Mouse (Mus musculus): Measurements from ENCODE around the gene Mprip. TPM values are rescaled to one million over a fixed set of nuclear protein-coding genes. Genes with fewer than 3 reads are reported as not detected.
A peak's percentile ranks its signal among the peaks of the same experiment; 100 is the strongest.
"Not testable (repeated sequence)": the region's sequence is repeated elsewhere in the genome, so short reads cannot be mapped to it uniquely, and the experiment has no call there.

Mprip gene
- polyA plus RNA-seq, 1 experiment from 2014 or later = 26.6 TPM

DNA sequence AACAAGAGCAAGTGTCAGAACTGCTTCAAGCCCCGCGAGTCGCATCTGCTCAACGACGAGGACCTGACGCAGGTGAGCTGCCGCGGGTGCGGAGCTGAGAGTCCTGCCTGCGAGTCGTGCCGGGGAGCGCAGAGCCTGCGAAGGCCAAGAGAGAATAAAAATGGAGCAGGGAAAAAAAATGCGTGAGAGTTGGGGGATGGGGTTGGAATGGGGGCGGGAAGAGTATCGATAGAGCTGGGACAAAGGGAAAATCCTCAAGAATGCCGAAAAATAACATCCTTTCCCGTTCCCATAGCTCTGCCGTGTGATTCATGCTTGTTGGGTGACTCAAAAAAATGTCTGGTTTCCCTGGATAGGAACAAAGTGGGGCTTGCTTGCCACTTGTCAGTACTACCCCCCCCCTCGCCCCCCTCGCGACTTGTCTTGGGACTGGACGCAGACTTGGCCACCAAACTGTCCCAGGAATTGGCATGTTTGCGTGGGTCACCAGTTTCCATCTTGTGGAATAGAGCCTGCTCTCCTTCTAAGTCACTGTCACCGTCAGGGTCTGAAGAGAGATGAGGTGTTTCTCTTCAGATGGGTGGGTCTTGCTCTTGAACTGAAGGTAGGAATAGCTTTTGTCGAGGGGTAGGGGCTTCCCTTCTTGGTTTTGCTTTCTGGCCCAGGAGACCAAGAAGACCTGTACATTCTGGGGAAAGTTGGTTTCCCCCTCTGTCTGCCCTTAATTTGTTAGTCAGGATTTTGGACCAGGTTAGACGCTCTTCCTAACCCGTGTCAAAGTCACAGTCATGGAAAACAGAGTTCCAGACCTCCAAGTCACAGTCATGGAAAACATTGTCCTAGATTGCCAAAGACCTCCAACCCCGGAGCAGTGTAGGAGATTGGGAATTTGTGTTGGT, 2.0 kb downstream of the Mprip start:
- peak overlapping the region; percentile 66 for H3K4me3 ChIP-seq (ENCODE audit: low read length)
- H3K27me3 ChIP-seq (ENCODE audit: control insufficient read depth, insufficient read depth, low read length) = no peaks in the 10 kb centered on the region
- peak overlapping the region; percentile 85 for H3K27ac ChIP-seq (ENCODE audit: low read length)
- H3K36me3 ChIP-seq (ENCODE audit: control insufficient read depth, insufficient read depth) = no peaks in the 10 kb centered on the region
- H3K9me3 ChIP-seq (replicated peaks; ENCODE audit: control insufficient read depth, low read length) = no peaks in the 10 kb centered on the region
- H3K4me1 ChIP-seq (ENCODE audit: control insufficient read depth, insufficient read depth, low read length) = peaks cover 28% of the 10 kb centered on the region
- peak overlapping the region; percentile 80 for H3K4me2 ChIP-seq (ENCODE audit: low read depth, low read length)
- ATAC-seq (replicated peaks; ENCODE audit: extremely low read depth, insufficient read depth, low FRiP score) = 0 out of 2 replicates have a peak, but pooled peaks have one; percentile 0
- peak overlapping the region; percentile 79 for H3K9ac ChIP-seq (ENCODE audit: low read length)
- WGBS = 3% methylated on average over 30 of the region's 30 CpGs

DNA sequence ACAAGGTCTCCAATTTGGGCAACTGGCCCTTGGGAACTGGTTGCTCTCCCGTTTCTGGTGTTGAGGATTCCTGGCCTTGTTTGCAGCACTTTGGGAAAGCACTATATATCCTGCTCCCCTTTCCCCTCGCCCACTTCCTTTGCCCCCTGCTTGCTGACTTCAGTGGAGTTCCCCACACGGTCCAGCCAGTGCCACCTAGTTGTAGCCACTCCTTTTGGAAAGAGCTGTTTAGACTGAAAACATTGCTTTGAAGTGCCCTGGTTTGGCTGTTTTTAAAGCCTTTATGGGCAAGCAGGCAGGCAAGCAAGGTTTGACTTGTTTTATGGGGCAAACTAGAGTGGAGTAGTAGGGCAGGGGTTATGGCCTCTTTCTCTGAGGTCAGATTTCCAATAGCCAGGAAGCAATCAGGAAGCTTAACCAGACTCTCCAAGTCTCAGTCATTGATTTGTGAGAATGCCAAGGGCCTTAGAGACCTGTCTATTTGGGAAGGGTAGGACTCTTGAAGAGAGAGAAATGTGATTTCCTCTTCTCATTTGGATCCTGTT, 2.7 kb downstream of the Mprip start:
- Histone ChIP-seq H3K4me3 (ENCODE audit: low read length) (peak overlapping the region; percentile 66), H3K4me2 (ENCODE audit: low read depth, low read length) (peak overlapping the region; percentile 80), H3K27ac (ENCODE audit: low read length) (peak overlapping the region; percentile 85), H3K9ac (ENCODE audit: low read length) (peak overlapping the region; percentile 79), H3K36me3 (ENCODE audit: control insufficient read depth, insufficient read depth) (no peaks in the 10 kb centered on the region), H3K4me1 (ENCODE audit: control insufficient read depth, insufficient read depth, low read length) (peaks cover 28% of the 10 kb centered on the region), H3K9me3 (replicated peaks; ENCODE audit: control insufficient read depth, low read length) (no peaks in the 10 kb centered on the region), H3K27me3 (ENCODE audit: control insufficient read depth, insufficient read depth, low read length) (no peaks in the 10 kb centered on the region)
- no peak for ATAC-seq (replicated peaks; ENCODE audit: extremely low read depth, insufficient read depth, low FRiP score)
- WGBS = 10% methylated on average over 3 of the region's 3 CpGs

DNA sequence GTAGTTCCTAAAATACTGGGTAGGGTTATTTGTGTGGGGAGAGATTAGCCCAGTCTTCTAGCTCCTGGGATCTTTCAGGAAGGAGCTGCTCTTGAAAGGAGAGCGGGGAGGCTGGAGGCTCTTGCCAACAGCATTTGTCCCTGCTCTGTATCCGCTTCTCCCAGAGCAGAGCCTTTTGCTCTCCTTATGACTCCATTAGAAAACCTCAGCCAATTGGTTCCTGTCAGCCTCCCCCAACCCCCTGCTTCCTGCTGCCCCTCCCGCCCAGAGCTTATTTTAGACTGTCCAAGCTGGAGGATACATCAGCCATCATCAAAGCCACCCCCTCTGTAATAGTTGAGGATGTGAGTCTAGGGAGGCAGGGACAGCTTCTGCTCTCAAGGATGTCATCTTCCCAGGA, 3.7 kb downstream of the Mprip start:
- H3K9ac ChIP-seq (ENCODE audit: low read length) = peak overlapping the region; percentile 79
- H3K4me2 ChIP-seq (ENCODE audit: low read depth, low read length) = peak overlapping the region; percentile 80
- H3K4me1 ChIP-seq (ENCODE audit: control insufficient read depth, insufficient read depth, low read length) = peaks cover 34% of the 10 kb centered on the region
- H3K27ac ChIP-seq (ENCODE audit: low read length) = peak overlapping the region; percentile 85
- no peaks in the 10 kb centered on the region for H3K9me3 ChIP-seq (replicated peaks; ENCODE audit: control insufficient read depth, low read length)
- H3K27me3 ChIP-seq (ENCODE audit: control insufficient read depth, insufficient read depth, low read length) = no peaks in the 10 kb centered on the region
- WGBS = 7% methylated on average over 3 of the region's 3 CpGs
- no peak overlapping the region; the same call in 1 of the 2 replicates for H3K4me3 ChIP-seq (ENCODE audit: low read length)
- ATAC-seq (replicated peaks; ENCODE audit: extremely low read depth, insufficient read depth, low FRiP score) = peak; percentile 46; the same call in 1 of the 2 replicates
- H3K36me3 ChIP-seq (ENCODE audit: control insufficient read depth, insufficient read depth) = no peaks in the 10 kb centered on the region

DNA sequence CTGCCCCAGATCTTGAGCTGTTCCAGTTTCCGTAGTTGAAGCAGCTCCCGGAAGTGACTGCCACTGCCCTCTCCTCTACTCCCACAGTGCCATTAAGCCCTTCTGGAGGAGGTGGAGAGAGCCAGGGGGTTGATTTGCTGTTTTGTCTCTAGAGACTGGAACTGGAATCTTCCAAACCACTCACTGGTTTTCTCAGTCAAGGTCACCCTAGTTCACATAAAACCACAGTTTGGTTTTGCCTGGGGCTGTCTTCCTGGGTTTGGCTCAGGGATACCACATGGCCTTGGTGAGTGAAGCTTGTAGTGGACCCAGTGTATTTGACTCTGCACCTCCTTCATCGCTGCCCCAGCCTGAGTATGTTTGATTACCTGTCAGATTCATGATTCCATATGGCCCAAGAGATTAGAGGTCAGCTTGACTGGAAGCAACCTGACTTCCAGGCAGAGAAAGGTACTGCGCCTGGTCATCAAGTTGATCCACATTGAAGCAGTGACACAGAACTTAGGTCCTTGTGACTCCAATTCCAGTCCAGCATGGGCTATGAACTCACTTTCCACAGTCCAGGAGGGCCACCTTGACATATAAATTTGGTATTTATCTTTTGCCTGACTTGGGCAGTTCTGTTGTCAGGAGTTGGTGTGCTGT, 10.1 kb downstream of the Mprip start:
- Histone ChIP-seq H3K4me3 (ENCODE audit: low read length) (no peak overlapping the region), H3K9ac (ENCODE audit: low read length) (no peak overlapping the region), H3K27ac (ENCODE audit: low read length) (0 out of 2 replicates have a peak overlapping the region, but pooled peaks have one; percentile 7), H3K27me3 (ENCODE audit: control insufficient read depth, insufficient read depth, low read length) (no peaks in the 10 kb centered on the region), H3K9me3 (replicated peaks; ENCODE audit: control insufficient read depth, low read length) (no peaks in the 10 kb centered on the region), H3K4me2 (ENCODE audit: low read depth, low read length) (no peak overlapping the region), H3K4me1 (ENCODE audit: control insufficient read depth, insufficient read depth, low read length) (peaks cover 42% of the 10 kb centered on the region), H3K36me3 (ENCODE audit: control insufficient read depth, insufficient read depth) (no peaks in the 10 kb centered on the region)
- 61% methylated on average over 4 of the region's 4 CpGs for WGBS
- ATAC-seq (replicated peaks; ENCODE audit: extremely low read depth, insufficient read depth, low FRiP score) = no peak

DNA sequence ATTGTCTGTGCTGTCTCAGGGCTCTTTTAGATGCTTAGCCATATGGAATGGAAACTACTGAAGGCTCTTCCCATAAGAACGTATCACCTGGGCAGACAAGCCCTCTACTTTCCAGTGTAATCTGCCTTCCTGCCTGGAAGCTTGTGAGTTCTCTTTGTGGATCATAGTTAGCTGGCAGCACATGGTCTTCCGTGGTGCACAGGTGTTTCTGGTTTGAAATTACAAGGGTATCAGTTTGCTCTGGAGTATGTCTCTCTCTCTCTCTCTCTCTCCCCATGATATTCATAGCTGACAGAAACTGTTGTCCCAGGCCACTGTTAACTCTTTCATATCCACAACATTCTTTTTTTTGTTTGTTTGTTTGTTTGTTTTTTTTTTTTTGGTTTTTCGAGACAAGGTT, 12.9 kb downstream of the Mprip start:
- WGBS = 71% methylated on average over 3 of the region's 3 CpGs
- no peak overlapping the region for H3K4me3 ChIP-seq (ENCODE audit: low read length)
- H3K27ac ChIP-seq (ENCODE audit: low read length) = no peak overlapping the region
- H3K27me3 ChIP-seq (ENCODE audit: control insufficient read depth, insufficient read depth, low read length) = no peaks in the 10 kb centered on the region
- H3K36me3 ChIP-seq (ENCODE audit: control insufficient read depth, insufficient read depth) = no peaks in the 10 kb centered on the region
- H3K4me1 ChIP-seq (ENCODE audit: control insufficient read depth, insufficient read depth, low read length) = peaks cover 49% of the 10 kb centered on the region
- H3K9ac ChIP-seq (ENCODE audit: low read length) = no peak overlapping the region
- no peaks in the 10 kb centered on the region for H3K9me3 ChIP-seq (replicated peaks; ENCODE audit: control insufficient read depth, low read length)
- no peak for ATAC-seq (replicated peaks; ENCODE audit: extremely low read depth, insufficient read depth, low FRiP score)
- H3K4me2 ChIP-seq (ENCODE audit: low read depth, low read length) = no peak overlapping the region

DNA sequence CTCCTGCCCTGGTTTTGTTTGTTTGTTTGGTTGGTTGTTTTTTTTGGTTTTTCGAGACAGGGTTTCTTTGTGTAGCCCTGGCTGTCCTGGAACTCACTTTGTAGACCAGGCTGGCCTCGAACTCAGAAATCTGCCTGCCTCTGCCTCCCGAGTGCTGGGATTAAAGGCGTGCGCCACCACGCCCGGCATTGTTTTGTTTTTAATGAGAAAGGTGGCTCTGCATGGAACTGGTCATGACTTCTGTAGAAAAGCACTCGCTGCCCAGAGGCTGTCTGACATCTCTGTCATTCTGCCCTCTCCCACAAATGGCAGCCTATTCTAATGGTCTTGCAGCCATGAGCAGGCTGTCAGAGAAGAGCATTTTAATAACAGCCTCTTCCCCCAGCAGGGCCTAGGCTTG, 13.6 kb downstream of the Mprip start:
- not testable (repeated sequence) for H3K9me3 ChIP-seq (replicated peaks; ENCODE audit: control insufficient read depth, low read length); H3K4me3 ChIP-seq (ENCODE audit: low read length); H3K36me3 ChIP-seq (ENCODE audit: control insufficient read depth, insufficient read depth); H3K9ac ChIP-seq (ENCODE audit: low read length); H3K27me3 ChIP-seq (ENCODE audit: control insufficient read depth, insufficient read depth, low read length); ATAC-seq (replicated peaks; ENCODE audit: extremely low read depth, insufficient read depth, low FRiP score); H3K4me2 ChIP-seq (ENCODE audit: low read depth, low read length); H3K27ac ChIP-seq (ENCODE audit: low read length)
- H3K4me1 ChIP-seq (ENCODE audit: control insufficient read depth, insufficient read depth, low read length) = peaks cover 51% of the 10 kb centered on the region
- WGBS = 95% methylated on average over 8 of the region's 8 CpGs

DNA sequence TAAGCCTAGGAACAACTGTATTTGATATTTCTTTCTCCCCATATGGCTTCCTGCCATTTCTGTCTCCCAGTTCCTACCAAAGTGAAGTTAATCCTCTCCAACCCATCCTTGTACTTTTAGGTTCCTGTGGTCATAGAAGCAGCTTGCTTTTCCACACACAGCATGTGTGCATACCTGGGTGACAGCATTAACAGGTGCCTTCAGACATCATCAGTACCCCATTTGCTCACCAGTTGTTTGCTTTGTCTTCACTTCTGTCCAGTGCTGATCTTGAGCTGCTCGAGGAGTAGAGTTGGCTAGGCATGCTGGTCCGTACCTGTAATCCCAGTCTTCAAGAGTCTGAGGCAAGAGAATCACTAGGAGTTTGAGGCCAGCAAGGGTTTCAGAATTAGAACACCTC, 16.7 kb downstream of the Mprip start:
- no peak overlapping the region for H3K27ac ChIP-seq (ENCODE audit: low read length)
- H3K4me2 ChIP-seq (ENCODE audit: low read depth, low read length) = no peak overlapping the region
- no peak overlapping the region for H3K4me3 ChIP-seq (ENCODE audit: low read length)
- H3K9ac ChIP-seq (ENCODE audit: low read length) = no peak overlapping the region
- ATAC-seq (replicated peaks; ENCODE audit: extremely low read depth, insufficient read depth, low FRiP score) = no peak
- no peaks in the 10 kb centered on the region for H3K27me3 ChIP-seq (ENCODE audit: control insufficient read depth, insufficient read depth, low read length)
- H3K36me3 ChIP-seq (ENCODE audit: control insufficient read depth, insufficient read depth) = no peaks in the 10 kb centered on the region
- H3K4me1 ChIP-seq (ENCODE audit: control insufficient read depth, insufficient read depth, low read length) = peaks cover 34% of the 10 kb centered on the region
- no peaks in the 10 kb centered on the region for H3K9me3 ChIP-seq (replicated peaks; ENCODE audit: control insufficient read depth, low read length)
- 83% methylated on average over 2 of the region's 2 CpGs for WGBS

DNA sequence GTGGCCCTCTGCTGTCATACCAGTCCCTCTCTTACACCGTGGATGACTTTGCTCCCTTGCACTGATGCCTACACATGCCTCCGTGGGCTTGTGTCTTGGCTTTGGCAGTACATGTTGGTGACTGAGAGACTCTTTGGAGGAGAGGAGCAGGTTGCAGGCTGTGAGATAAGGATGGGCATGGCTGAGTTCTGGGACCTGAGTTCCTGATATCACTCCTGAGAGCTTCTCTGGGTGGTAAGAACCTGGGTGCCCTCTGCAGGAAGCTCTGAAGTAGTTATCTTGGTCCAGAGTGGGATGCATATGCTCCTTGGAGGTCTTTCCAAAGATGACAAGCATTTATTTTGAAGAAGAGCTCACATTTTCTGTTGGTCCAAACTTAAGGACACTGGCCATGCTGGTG, 17.6 kb downstream of the Mprip start:
- H3K4me3 ChIP-seq (ENCODE audit: low read length) = no peak overlapping the region
- no peaks in the 10 kb centered on the region for H3K27me3 ChIP-seq (ENCODE audit: control insufficient read depth, insufficient read depth, low read length)
- no peak overlapping the region for H3K9ac ChIP-seq (ENCODE audit: low read length)
- no peak for ATAC-seq (replicated peaks; ENCODE audit: extremely low read depth, insufficient read depth, low FRiP score)
- H3K9me3 ChIP-seq (replicated peaks; ENCODE audit: control insufficient read depth, low read length) = no peaks in the 10 kb centered on the region
- H3K4me2 ChIP-seq (ENCODE audit: low read depth, low read length) = no peak overlapping the region
- no peaks in the 10 kb centered on the region for H3K36me3 ChIP-seq (ENCODE audit: control insufficient read depth, insufficient read depth)
- WGBS = 71% methylated on average over 2 of the region's 2 CpGs
- no peak overlapping the region for H3K27ac ChIP-seq (ENCODE audit: low read length)
- peaks cover 32% of the 10 kb centered on the region for H3K4me1 ChIP-seq (ENCODE audit: control insufficient read depth, insufficient read depth, low read length)

DNA sequence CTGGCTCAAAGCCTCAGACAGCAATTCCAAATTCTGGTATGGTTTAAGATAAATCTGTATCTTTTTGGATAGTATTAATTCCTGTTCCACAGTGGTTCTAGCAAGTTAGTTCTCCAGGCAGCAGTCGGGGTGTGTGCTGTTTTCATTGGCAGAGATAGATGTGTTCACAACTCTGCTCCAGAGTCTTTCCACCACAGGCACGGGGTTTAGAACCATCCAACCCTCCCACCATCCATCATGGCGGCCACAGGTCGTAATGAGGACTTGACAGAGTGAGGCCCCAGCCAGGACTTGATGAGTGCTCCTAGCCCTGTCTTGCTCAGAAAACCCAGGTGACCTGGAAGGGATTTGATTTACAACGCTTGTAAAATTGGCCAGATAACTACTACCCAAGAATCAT, 19.0 kb downstream of the Mprip start:
- no peak overlapping the region for H3K27ac ChIP-seq (ENCODE audit: low read length)
- H3K4me2 ChIP-seq (ENCODE audit: low read depth, low read length) = no peak overlapping the region
- no peaks in the 10 kb centered on the region for H3K36me3 ChIP-seq (ENCODE audit: control insufficient read depth, insufficient read depth)
- H3K4me1 ChIP-seq (ENCODE audit: control insufficient read depth, insufficient read depth, low read length) = peaks cover 32% of the 10 kb centered on the region
- no peaks in the 10 kb centered on the region for H3K27me3 ChIP-seq (ENCODE audit: control insufficient read depth, insufficient read depth, low read length)
- no peak overlapping the region for H3K9ac ChIP-seq (ENCODE audit: low read length)
- no peaks in the 10 kb centered on the region for H3K9me3 ChIP-seq (replicated peaks; ENCODE audit: control insufficient read depth, low read length)
- ATAC-seq (replicated peaks; ENCODE audit: extremely low read depth, insufficient read depth, low FRiP score) = 0 out of 2 replicates have a peak, but pooled peaks have one; percentile 18
- no peak overlapping the region for H3K4me3 ChIP-seq (ENCODE audit: low read length)
- WGBS = 75% methylated on average over 5 of the region's 5 CpGs
